Mouse (Mus musculus) liver, embryonic 13.5 days (tissue): Measurements from ENCODE around the gene Srebf1. TPM values are rescaled to one million over a fixed set of nuclear protein-coding genes. Genes with fewer than 3 reads are reported as not detected.

ENCODE experiments used
- ATAC-seq: fragments of 200-750 bp; cut with Nextera tagmentation; 2 replicates; pipeline ENCODE4 v1.8.0; 2017; ENCODE audit warnings: low read depth, mild to moderate bottlenecking, moderate number of reproducible peaks, moderate library complexity
- DNase-seq: peaks from one replicate; pipeline ENCODE4 v3.0.0; 2022
- H3K27ac ChIP-seq: fragments of 300-500 bp; sonication (generic); 2 replicates; pipeline ENCODE4 v1.5.1; 2015; ENCODE audit warnings: moderate library complexity, mild to moderate bottlenecking, inconsistent platforms
- H3K27me3 ChIP-seq: fragments of 300-500 bp; sonication (generic); 2 replicates; pipeline ENCODE4 v1.6.1; 2015; ENCODE audit warnings: mild to moderate bottlenecking, inconsistent platforms
- H3K36me3 ChIP-seq: fragments of 300-500 bp; sonication (generic); 2 replicates; pipeline ENCODE4 v1.6.1; 2015; ENCODE audit warnings: mild to moderate bottlenecking, inconsistent platforms
- H3K4me1 ChIP-seq: fragments of 300-500 bp; sonication (generic); replicated peaks from 2 replicates; pipeline ENCODE4 v1.6.1; 2015; ENCODE audit warnings: inconsistent platforms
- H3K4me2 ChIP-seq: fragments of 300-500 bp; sonication (generic); 2 replicates; pipeline ENCODE4 v1.6.1; 2015; ENCODE audit warnings: inconsistent platforms, mild to moderate bottlenecking, moderate library complexity
- H3K4me3 ChIP-seq: fragments of 300-500 bp; sonication (generic); replicated peaks from 2 replicates; pipeline ENCODE4 v1.5.1; 2015; ENCODE audit warnings: mild to moderate bottlenecking, inconsistent platforms
- H3K9ac ChIP-seq: fragments of 300-500 bp; sonication (generic); 2 replicates; pipeline ENCODE4 v1.6.1; 2015; ENCODE audit warnings: mild to moderate bottlenecking, inconsistent platforms
- H3K9me3 ChIP-seq: fragments of 300-500 bp; sonication (generic); replicated peaks from 2 replicates; pipeline ENCODE4 v1.6.1; 2016; ENCODE audit warnings: inconsistent platforms
- WGBS: fragments of 180-500 bp; shearing (Covaris S2); methylation state at CpG from one replicate; pipeline ENCODE4 v1.1.7; 2015; ENCODE audit not compliant: insufficient replicate concordance; 5-methylcytosine and 5-hydroxymethylcytosine counted together
- polyA plus RNA-seq: library from polyadenylated mRNA; unstranded; fragments of >200 nt; fragmentation: Nextera tagmentation; extraction: Ambion mirVana; gene quantifications from 2 replicates; pipeline ENCODE4 v1.2.1, GENCODE M21; 2015

The Srebf1 gene
- polyA plus RNA-seq, 1 experiment from 2014 or later, result 42.2 TPM

DNA sequence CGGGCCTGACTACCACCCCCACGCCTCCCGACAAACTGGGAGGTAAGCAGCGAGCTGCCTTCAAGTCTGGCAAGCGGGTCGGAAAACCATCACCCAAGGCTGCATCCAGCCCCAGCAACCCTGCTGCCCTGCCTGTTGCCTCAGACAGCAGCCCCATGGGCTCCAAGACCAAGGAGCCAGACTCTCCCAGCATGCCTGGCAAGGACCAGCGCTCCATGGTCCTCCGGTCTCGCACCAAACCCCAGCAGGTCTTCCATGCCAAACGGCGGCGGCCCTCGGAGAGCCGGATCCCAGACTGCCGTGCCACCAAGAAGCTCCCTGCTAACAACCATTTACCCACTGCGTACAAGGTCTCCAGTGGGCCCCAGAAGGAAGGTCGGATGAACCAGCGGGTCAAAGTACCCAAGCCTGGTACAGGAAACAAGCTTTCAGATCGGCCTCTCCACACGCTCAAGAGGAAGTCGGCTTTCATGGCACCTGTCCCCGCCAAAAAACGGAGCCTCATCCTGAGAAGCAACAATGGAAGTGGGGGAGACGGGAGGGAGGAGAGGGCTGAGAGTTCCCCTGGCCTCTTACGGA, 34.0 kb downstream of the Srebf1 start:
- H3K36me3 ChIP-seq, result peaks cover 64% of the 10 kb centered on the region
- ATAC-seq (no peak), DNase-seq (no peak)
- H3K4me1 ChIP-seq, result peaks cover 54% of the 10 kb centered on the region
- no peak overlapping the region for H3K4me2 ChIP-seq
- no peaks in the 10 kb centered on the region for H3K9me3 ChIP-seq
- H3K9ac ChIP-seq, result no peak overlapping the region
- WGBS, result 88% methylated on average over 25 of the region's 25 CpGs
- H3K27me3 ChIP-seq, result no peaks in the 10 kb centered on the region
- no peak overlapping the region for H3K27ac ChIP-seq
- no peak overlapping the region for H3K4me3 ChIP-seq

DNA sequence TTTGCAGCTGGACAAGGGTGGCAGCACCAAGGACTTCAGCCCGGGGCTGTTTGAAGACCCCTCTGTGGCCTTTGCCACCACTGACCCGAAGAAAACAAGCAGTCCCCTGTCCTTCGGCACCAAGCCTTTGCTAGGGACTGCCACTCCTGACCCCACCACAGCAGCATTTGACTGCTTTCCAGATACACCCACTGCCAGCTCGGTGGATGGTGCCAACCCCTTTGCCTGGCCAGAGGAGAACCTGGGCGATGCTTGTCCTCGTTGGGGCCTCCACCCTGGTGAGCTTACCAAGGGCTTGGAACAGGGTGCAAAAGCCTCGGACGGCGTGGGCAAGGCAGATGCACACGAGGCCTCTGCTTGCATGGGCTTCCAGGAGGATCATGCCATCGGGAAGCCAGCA, 35.3 kb downstream of the Srebf1 start:
- peaks cover 64% of the 10 kb centered on the region for H3K36me3 ChIP-seq
- WGBS, result 85% methylated on average over 11 of the region's 11 CpGs

DNA sequence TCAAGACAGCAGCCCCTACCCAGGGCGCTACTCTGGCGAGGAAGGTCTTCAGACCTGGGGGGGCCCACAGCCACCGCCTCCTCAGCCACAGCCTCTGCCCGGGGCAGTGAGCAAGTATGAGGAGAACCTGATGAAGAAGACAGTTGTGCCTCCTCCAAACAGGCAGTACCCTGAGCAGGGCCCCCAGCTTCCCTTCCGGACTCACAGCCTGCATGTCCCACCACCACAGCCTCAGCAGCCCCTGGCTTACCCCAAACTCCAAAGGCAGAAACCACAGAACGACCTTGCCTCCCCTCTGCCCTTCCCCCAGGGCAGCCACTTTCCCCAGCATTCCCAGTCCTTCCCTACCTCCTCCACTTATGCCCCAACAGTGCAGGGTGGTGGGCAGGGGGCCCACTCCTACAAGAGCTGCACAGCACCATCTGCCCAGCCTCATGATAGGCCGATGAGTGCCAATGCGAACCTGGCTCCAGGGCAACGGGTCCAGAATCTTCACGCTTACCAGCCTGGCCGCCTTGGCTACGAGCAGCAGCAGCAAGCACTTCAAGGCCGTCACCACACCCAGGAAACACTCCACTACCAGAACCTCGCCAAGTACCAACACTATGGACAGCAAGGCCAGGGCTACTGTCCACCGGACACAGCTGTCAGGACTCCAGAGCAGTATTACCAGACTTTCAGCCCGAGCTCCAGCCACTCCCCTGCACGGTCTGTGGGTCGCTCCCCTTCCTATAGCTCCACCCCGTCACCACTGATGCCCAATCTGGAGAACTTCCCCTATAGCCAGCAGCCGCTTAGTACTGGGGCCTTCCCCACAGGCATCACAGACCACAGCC, 36.8 kb downstream of the Srebf1 start:
- no peaks in the 10 kb centered on the region for H3K9me3 ChIP-seq
- peaks cover 62% of the 10 kb centered on the region for H3K4me1 ChIP-seq
- 0 out of 2 replicates have a peak overlapping the region, but pooled peaks have one; percentile 27 for H3K9ac ChIP-seq
- H3K4me3 ChIP-seq, result no peak overlapping the region; the same call in 1 of the 2 replicates
- DNase-seq (no peak), ATAC-seq (0 out of 2 replicates have a peak, but pooled peaks have one; percentile 27)
- peaks cover 53% of the 10 kb centered on the region for H3K36me3 ChIP-seq
- peak overlapping the region; percentile 34 for H3K4me2 ChIP-seq
- peak overlapping the region; percentile 30 for H3K27ac ChIP-seq
- H3K27me3 ChIP-seq, result no peaks in the 10 kb centered on the region
- WGBS, result 54% methylated on average over 20 of the region's 20 CpGs

More for the DNA sequence above, 35.3 kb downstream of the Srebf1 start:
- DNase-seq, result no peak
- no peak overlapping the region for H3K9ac ChIP-seq
- no peaks in the 10 kb centered on the region for H3K27me3 ChIP-seq
- no peak overlapping the region for H3K27ac ChIP-seq
- H3K4me3 ChIP-seq, result no peak overlapping the region
- H3K9me3 ChIP-seq, result no peaks in the 10 kb centered on the region
- H3K4me1 ChIP-seq, result peaks cover 55% of the 10 kb centered on the region
- ATAC-seq, result no peak
- H3K4me2 ChIP-seq, result no peak overlapping the region

DNA sequence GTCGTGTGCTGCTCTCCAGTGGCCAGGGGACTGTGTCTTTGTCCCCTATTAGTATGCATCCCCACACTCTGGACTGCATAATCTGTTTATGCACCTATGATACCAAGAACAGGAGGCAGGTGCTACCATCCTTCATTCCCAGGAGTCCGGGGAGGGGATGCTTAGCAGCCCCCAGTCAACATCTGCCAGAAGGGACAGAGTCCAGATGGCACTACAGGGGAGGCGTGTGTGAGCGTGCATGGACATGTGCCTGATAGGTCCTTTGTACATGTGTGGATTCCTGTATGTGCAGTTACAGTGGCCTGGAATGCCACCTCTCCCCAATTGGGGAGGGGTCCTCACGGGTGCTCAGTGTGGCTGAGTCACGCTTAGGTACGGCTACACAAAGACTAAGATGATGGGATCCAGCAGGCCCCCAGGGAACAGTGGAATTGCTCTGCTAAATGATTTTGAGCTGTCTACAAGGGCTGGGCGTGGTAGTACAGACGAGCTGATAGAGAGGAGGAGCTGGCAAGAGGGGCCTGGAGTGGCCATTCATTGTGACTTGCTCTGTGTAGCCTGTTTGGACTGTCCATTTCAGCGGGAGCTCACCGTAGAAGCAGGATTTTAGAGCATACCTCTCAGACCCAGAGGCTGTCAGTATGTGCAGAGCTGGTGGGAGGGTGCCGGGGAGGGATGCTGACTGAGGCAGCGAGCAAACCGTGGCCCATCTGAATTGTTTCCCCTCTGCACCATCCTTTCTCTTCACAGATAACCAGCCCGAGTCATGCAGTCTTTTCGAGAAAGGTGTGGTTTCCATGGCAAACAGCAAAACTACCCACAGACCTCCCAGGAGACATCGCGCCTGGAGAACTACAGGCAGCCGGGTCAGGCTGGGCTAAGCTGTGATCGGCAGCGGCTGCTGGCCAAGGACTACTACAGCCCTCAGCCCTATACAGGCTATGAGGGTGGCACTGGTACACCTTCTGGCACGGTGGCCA, 37.7 kb downstream of the Srebf1 start:
- ATAC-seq (peak; percentile 26; the same call in 1 of the 2 replicates), DNase-seq (no peak)
- 33% methylated on average over 22 of the region's 22 CpGs for WGBS
- Histone ChIP-seq H3K36me3 (peaks cover 50% of the 10 kb centered on the region), H3K27me3 (no peaks in the 10 kb centered on the region), H3K9ac (no peak overlapping the region), H3K4me3 (no peak overlapping the region), H3K4me2 (peak overlapping the region; percentile 34), H3K9me3 (no peaks in the 10 kb centered on the region), H3K27ac (peak overlapping the region; percentile 30), H3K4me1 (peaks cover 71% of the 10 kb centered on the region)

DNA sequence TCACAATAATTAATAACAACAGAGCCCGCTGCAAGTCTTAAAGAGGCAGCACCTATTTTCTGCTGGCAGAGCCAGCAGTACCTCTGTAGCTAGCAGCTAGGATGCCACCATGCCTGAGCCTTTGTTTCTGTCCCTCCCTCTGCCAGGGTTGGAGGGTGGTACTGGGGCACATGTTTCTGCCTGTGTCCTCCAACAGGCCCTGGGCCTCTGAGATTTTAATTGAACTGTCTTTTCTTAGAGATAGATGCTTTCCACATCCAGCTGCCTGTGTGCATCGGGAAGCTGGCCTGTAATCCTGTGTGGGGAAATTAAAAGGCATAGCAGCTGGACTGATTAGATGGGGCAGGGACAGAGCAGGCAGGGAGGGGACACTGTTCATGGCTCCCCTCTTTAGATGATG, 39.6 kb downstream of the Srebf1 start:
- no peak overlapping the region for H3K27ac ChIP-seq
- H3K27me3 ChIP-seq, result no peaks in the 10 kb centered on the region
- peaks cover 32% of the 10 kb centered on the region for H3K36me3 ChIP-seq
- no peak overlapping the region for H3K4me2 ChIP-seq
- H3K4me3 ChIP-seq, result no peak overlapping the region
- no peak overlapping the region for H3K9ac ChIP-seq
- WGBS, result 63% methylated on average over 2 of the region's 2 CpGs
- no peaks in the 10 kb centered on the region for H3K9me3 ChIP-seq
- DNase-seq (no peak), ATAC-seq (no peak)
- H3K4me1 ChIP-seq, result peaks cover 88% of the 10 kb centered on the region

DNA sequence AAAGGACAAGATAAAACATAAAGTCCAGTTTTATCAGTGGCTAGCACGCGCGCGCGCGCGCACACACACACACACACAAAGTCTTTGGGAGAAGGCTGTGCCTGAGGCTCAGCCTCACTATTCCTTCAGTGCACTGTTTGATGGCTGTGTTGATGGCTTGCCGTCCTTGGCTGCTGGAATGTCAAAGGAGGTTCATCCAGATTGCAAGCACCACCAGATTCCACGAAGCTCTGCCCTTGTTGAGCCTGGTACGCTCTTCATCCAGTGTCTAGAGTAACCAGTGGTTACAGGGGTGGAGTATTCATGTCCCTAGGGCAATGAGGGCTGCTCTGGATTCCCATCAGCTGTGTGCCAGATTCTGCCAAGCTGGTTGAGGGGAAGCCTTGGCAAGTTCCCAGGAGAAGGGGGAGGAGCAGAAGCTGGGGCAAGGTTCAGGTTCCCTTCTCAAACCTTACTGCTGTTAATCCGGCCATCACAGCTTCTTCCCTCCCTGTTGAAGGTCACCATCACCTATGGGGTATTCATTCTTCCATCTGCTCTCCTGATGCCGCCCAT, 40.2 kb downstream of the Srebf1 start:
- no peaks in the 10 kb centered on the region for H3K27me3 ChIP-seq
- peak; percentile 14; the same call in 1 of the 2 replicates for ATAC-seq
- H3K36me3 ChIP-seq, result peaks cover 27% of the 10 kb centered on the region
- no peak overlapping the region for H3K27ac ChIP-seq
- H3K4me3 ChIP-seq, result no peak overlapping the region
- DNase-seq, result no peak
- WGBS, result 75% methylated on average over 12 of the region's 12 CpGs
- H3K9me3 ChIP-seq, result no peaks in the 10 kb centered on the region
- H3K9ac ChIP-seq, result no peak overlapping the region
- H3K4me1 ChIP-seq, result peaks cover 93% of the 10 kb centered on the region
- H3K4me2 ChIP-seq, result no peak overlapping the region

DNA sequence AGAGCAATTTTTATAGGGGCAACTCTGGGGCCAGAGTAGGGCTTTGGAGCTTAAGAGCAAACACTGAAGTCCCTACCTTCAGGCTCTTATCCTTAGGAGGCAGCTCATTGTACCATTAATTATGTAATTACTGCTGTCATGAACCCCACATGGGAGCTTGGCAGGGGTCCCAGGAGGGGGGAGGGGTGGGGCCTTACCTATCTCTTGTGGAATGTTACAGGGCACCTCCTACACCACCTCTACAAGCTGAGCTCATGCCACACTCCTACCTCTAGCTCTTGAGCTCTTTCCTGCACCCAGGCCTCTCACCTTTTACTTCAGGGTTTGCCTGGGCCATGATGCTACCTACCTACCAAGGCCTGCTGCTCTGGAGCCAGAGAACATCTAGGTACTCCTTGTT, 43.9 kb downstream of the Srebf1 start:
- Histone ChIP-seq H3K27me3 (0 out of 2 replicates have a peak, but pooled peaks cover 4% of the 10 kb centered on the region), H3K4me2 (no peak overlapping the region), H3K9me3 (no peaks in the 10 kb centered on the region), H3K4me3 (no peak overlapping the region), H3K4me1 (peaks cover 97% of the 10 kb centered on the region), H3K27ac (no peak overlapping the region), H3K9ac (0 out of 2 replicates have a peak overlapping the region, but pooled peaks have one; percentile 83), H3K36me3 (peaks cover 6% of the 10 kb centered on the region; the same call in 1 of the 2 replicates)
- DNase-seq, result no peak
- no peak for ATAC-seq

DNA sequence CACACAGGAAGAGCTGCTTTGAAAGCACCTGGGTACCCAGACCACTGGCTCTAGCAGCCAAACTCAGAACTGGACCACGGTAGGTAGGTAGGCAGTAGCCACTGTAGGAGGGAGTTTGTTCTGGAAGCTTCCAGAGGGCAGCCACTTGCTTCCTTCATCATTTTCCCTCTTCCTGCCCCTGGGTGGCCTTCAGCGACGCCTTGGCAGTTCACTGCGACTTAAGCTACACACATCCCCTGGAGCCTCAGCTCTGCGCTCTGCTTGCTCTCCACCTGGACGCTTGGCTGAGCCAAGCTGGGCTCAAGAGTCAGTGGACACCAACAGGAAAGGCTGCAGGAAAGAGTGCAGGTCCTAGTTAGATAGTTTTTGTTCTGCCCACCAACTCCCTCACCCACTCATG, 44.4 kb downstream of the Srebf1 start:
- H3K9ac ChIP-seq, result 0 out of 2 replicates have a peak overlapping the region, but pooled peaks have one; percentile 83
- H3K4me2 ChIP-seq, result peak overlapping the region; percentile 100
- no peak overlapping the region for H3K4me3 ChIP-seq
- no peak for DNase-seq
- no peaks in the 10 kb centered on the region for H3K9me3 ChIP-seq
- 71% methylated on average over 6 of the region's 6 CpGs for WGBS
- no peak for ATAC-seq
- H3K36me3 ChIP-seq, result peaks cover 6% of the 10 kb centered on the region; the same call in 1 of the 2 replicates
- H3K4me1 ChIP-seq, result peaks cover 97% of the 10 kb centered on the region
- 0 out of 2 replicates have a peak, but pooled peaks cover 4% of the 10 kb centered on the region for H3K27me3 ChIP-seq
- no peak overlapping the region for H3K27ac ChIP-seq

DNA sequence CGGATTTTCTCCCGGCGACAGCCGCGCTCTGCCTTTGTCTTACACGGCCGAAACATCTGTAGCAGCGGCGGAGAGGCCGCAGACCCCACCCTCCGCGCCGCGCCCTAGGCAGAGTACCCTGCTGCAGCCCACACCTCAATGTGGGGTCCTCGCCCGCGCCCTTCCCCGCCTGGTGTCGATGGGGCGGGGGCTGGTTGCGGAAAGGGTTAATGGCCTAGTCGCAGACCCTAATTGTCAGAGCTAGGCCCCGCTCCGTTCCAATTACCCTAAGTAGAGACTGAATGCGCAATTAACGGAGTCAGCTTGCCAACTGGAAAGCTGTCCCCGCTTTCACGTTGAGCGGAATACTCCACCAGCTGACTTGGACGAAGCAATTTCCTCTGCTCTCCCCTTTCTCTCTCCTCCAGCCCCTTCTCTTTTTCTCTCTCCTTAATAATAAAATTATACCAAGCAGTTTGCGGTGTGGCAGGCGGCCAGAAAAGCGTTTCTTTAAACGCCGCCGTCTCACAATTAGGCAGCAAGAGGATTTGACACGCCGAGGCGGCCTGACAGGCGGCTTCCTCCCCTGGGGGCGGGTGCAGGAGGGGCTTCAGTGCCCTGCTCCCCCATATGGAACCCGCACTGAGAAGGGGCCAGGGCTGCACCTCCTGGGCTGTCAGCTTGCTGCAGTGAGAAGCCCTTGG, 45.3 kb downstream of the Srebf1 start:
- peak; percentile 1; the same call in 1 of the 2 replicates for ATAC-seq
- Histone ChIP-seq H3K9me3 (no peaks in the 10 kb centered on the region), H3K36me3 (peaks cover 6% of the 10 kb centered on the region; the same call in 1 of the 2 replicates), H3K4me3 (peak overlapping the region; percentile 74), H3K4me1 (peaks cover 97% of the 10 kb centered on the region), H3K9ac (peak overlapping the region; percentile 83), H3K4me2 (peak overlapping the region; percentile 100), H3K27ac (no peak overlapping the region; the same call in 1 of the 2 replicates), H3K27me3 (0 out of 2 replicates have a peak, but pooled peaks cover 4% of the 10 kb centered on the region)
- no peak for DNase-seq
- 7% methylated on average over 42 of the region's 42 CpGs for WGBS
